Mouse (Mus musculus): ENCODE results near the gene Gm20388.

DNA sequence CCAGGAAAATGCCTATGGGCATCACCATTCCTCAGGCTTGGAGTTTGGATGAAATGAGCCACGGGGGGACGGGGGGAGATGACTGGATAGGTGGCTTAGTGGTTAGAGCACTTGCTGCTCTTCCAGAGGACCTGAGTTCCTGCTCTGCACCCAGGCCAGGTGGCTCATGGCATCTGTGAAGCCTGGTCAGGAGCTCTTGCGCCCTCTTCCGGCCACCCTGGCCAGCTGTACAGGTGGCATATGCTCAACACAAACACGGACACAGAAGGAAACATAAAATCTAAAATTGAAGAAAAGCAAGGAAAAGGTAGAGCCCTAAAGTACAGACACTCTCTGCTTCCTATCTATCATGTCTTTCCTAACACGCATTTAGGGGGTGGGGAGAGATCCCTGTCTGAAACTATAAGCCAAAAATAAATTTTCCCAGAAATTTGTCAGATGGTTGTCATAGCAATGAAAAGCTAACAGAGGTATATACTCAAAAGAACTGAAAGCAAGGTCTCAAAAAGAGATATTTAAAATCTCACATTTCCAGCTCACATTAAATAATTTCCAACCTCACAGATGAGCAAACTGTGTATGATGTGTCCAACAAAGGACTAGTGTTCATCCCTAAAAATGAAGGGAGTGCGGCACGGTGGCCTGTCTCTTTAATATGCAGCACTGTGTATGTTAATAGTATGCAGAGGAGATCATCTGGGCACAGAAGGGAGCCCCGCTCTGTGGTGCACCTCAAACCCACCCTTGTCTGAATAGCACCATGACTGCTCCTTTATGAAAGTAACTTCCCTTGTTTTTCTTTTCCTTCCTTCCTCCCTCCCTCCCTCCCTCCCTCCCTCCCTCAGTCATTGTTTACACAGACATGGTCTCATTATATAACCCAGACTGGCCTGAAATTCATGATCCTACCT is 3032.4 kb downstream of the Gm20388 start:
- no peak for TF ChIP-seq POLR2A (IDR thresholded peaks at IDR 0.05; ENCODE audit: borderline replicate concordance, extremely low read depth, insufficient read depth, insufficient read length, poor library complexity, severe bottlenecking)
- no peak for TF ChIP-seq CTCF (IDR thresholded peaks at IDR 0.05; ENCODE audit: borderline replicate concordance, extremely low read depth, insufficient read depth, insufficient read length)

All from brain, embryonic 14.5 days (tissue).